Mouse (Mus musculus) hindbrain, embryonic 12.5 days (tissue): ENCODE data around the gene Scmh1. TPM values are rescaled to one million over a fixed set of nuclear protein-coding genes. Genes with fewer than 3 reads are reported as not detected.

ENCODE experiments used
- ATAC-seq: fragments of 200-750 bp; cut with Nextera tagmentation; 2 replicates; pipeline ENCODE4 v1.8.0; 2017; ENCODE audit warnings: moderate TSS enrichment; ENCODE audit not compliant: low FRiP score
- H3K27ac ChIP-seq: fragments of 300-500 bp; sonication (generic); 2 replicates; pipeline ENCODE4 v1.5.1; 2016; ENCODE audit warnings: mild to moderate bottlenecking
- H3K27me3 ChIP-seq: fragments of 300-500 bp; sonication (generic); 2 replicates; pipeline ENCODE4 v1.6.1; 2016; ENCODE audit warnings: mild to moderate bottlenecking
- H3K36me3 ChIP-seq: fragments of 300-500 bp; sonication (generic); 2 replicates; pipeline ENCODE4 v1.6.1; 2016; ENCODE audit warnings: mild to moderate bottlenecking
- H3K4me1 ChIP-seq: fragments of 300-500 bp; sonication (generic); 2 replicates; pipeline ENCODE4 v1.6.1; 2016
- H3K4me2 ChIP-seq: fragments of 300-500 bp; sonication (generic); replicated peaks from 2 replicates; pipeline ENCODE4 v1.6.1; 2016; ENCODE audit warnings: mild to moderate bottlenecking
- H3K4me3 ChIP-seq: fragments of 300-500 bp; sonication (generic); 2 replicates; pipeline ENCODE4 v1.5.1; 2016; ENCODE audit warnings: mild to moderate bottlenecking
- H3K9ac ChIP-seq: fragments of 300-500 bp; sonication (generic); 2 replicates; pipeline ENCODE4 v1.6.1; 2016; ENCODE audit warnings: mild to moderate bottlenecking, moderate library complexity
- H3K9me3 ChIP-seq: fragments of 300-500 bp; sonication (generic); replicated peaks from 2 replicates; pipeline ENCODE4 v1.6.1; 2016; ENCODE audit warnings: mild to moderate bottlenecking
- WGBS: fragments of 180-500 bp; shearing (Covaris S2); methylation state at CpG from one replicate; pipeline ENCODE4 v1.1.7; 2016; 5-methylcytosine and 5-hydroxymethylcytosine counted together
- polyA plus RNA-seq: library from polyadenylated mRNA; unstranded; fragments of >200 nt; fragmentation: Nextera tagmentation; extraction: Ambion mirVana; gene quantifications from 2 replicates; pipeline ENCODE4 v1.2.1, GENCODE M21; 2016

Gene Scmh1
- polyA plus RNA-seq, 1 experiment from 2014 or later = 79.0 TPM

- WGBS = 73% methylated on average over 3 of the region's 3 CpGs
- ATAC-seq = no peak
- no peaks in the 10 kb centered on the region for H3K36me3 ChIP-seq
- H3K9ac ChIP-seq = peak overlapping the region; percentile 99; the same call in 1 of the 2 replicates
- H3K4me1 ChIP-seq = peaks cover 14% of the 10 kb centered on the region
- H3K27ac ChIP-seq = peak overlapping the region; percentile 95; the same call in 1 of the 2 replicates
- peak overlapping the region; percentile 97 for H3K4me3 ChIP-seq
- H3K4me2 ChIP-seq = peak overlapping the region; percentile 65
- no peaks in the 10 kb centered on the region for H3K9me3 ChIP-seq
- no peaks in the 10 kb centered on the region for H3K27me3 ChIP-seq
These were observed 1.7 kb downstream of the Scmh1 start for GRCm38 (mm10) chr4:120406639-120407273.

GRCm38 (mm10) chr4:120418053-120418452 lies 13.0 kb downstream of the Scmh1 start:
- H3K4me3 ChIP-seq = no peak overlapping the region
- peaks cover 14% of the 10 kb centered on the region for H3K4me1 ChIP-seq
- no peaks in the 10 kb centered on the region for H3K27me3 ChIP-seq
- no peaks in the 10 kb centered on the region for H3K36me3 ChIP-seq
- WGBS = 85% methylated on average over 4 of the region's 4 CpGs
- H3K9me3 ChIP-seq = no peaks in the 10 kb centered on the region
- H3K27ac ChIP-seq = no peak overlapping the region
- H3K4me2 ChIP-seq = no peak overlapping the region
- no peak overlapping the region for H3K9ac ChIP-seq
- no peak for ATAC-seq

GRCm38 (mm10) chr4:120420193-120420592 lies 15.1 kb downstream of the Scmh1 start:
- no peak overlapping the region for H3K4me3 ChIP-seq
- H3K9me3 ChIP-seq = no peaks in the 10 kb centered on the region
- no peak for ATAC-seq
- no peaks in the 10 kb centered on the region for H3K27me3 ChIP-seq
- no peak overlapping the region for H3K4me2 ChIP-seq
- H3K4me1 ChIP-seq = peaks cover 14% of the 10 kb centered on the region
- H3K36me3 ChIP-seq = no peaks in the 10 kb centered on the region
- no peak overlapping the region for H3K9ac ChIP-seq
- H3K27ac ChIP-seq = no peak overlapping the region

GRCm38 (mm10) chr4:120420685-120421084 lies 15.6 kb downstream of the Scmh1 start:
- H3K27ac ChIP-seq = no peak overlapping the region
- H3K4me1 ChIP-seq = peaks cover 14% of the 10 kb centered on the region
- peak; percentile 35; the same call in 1 of the 2 replicates for ATAC-seq
- H3K9ac ChIP-seq = no peak overlapping the region
- H3K9me3 ChIP-seq = no peaks in the 10 kb centered on the region
- no peak overlapping the region for H3K4me3 ChIP-seq
- no peaks in the 10 kb centered on the region for H3K27me3 ChIP-seq
- H3K36me3 ChIP-seq = no peaks in the 10 kb centered on the region
- no peak overlapping the region for H3K4me2 ChIP-seq

GRCm38 (mm10) chr4:120430601-120431000 lies 25.5 kb downstream of the Scmh1 start:
- Histone ChIP-seq H3K9ac (no peak overlapping the region), H3K4me3 (no peak overlapping the region), H3K36me3 (no peaks in the 10 kb centered on the region), H3K4me1 (peaks cover 4% of the 10 kb centered on the region; the same call in 1 of the 2 replicates), H3K27ac (no peak overlapping the region), H3K27me3 (no peaks in the 10 kb centered on the region), H3K9me3 (no peaks in the 10 kb centered on the region), H3K4me2 (no peak overlapping the region)
- ATAC-seq = no peak

- no peaks in the 10 kb centered on the region for H3K36me3 ChIP-seq
- no peak overlapping the region for H3K4me3 ChIP-seq
- no peaks in the 10 kb centered on the region for H3K9me3 ChIP-seq
- H3K27ac ChIP-seq = no peak overlapping the region; the same call in 1 of the 2 replicates
- H3K4me1 ChIP-seq = peaks cover 4% of the 10 kb centered on the region; the same call in 1 of the 2 replicates
- H3K9ac ChIP-seq = no peak overlapping the region
- no peak for ATAC-seq
- no peaks in the 10 kb centered on the region for H3K27me3 ChIP-seq
- no peak overlapping the region for H3K4me2 ChIP-seq
- 68% methylated on average over 11 of the region's 11 CpGs for WGBS
These were observed 27.7 kb downstream of the Scmh1 start for GRCm38 (mm10) chr4:120432599-120433373.

GRCm38 (mm10) chr4:120461741-120462140 lies 56.7 kb downstream of the Scmh1 start:
- WGBS = 86% methylated on average over 4 of the region's 4 CpGs
- H3K9me3 ChIP-seq = no peaks in the 10 kb centered on the region
- no peak overlapping the region for H3K4me3 ChIP-seq
- no peaks in the 10 kb centered on the region for H3K36me3 ChIP-seq
- H3K4me1 ChIP-seq = no peaks in the 10 kb centered on the region
- no peak for ATAC-seq
- H3K4me2 ChIP-seq = no peak overlapping the region
- no peaks in the 10 kb centered on the region for H3K27me3 ChIP-seq
- H3K27ac ChIP-seq = no peak overlapping the region
- no peak overlapping the region for H3K9ac ChIP-seq

GRCm38 (mm10) chr4:120472946-120473345 lies 67.9 kb downstream of the Scmh1 start:
- no peaks in the 10 kb centered on the region for H3K4me1 ChIP-seq
- H3K27me3 ChIP-seq = no peaks in the 10 kb centered on the region
- WGBS = 91% methylated on average over 2 of the region's 2 CpGs
- peaks cover 36% of the 10 kb centered on the region for H3K36me3 ChIP-seq
- H3K27ac ChIP-seq = no peak overlapping the region
- no peak overlapping the region for H3K9ac ChIP-seq
- H3K9me3 ChIP-seq = no peaks in the 10 kb centered on the region
- ATAC-seq = no peak
- H3K4me2 ChIP-seq = no peak overlapping the region
- no peak overlapping the region for H3K4me3 ChIP-seq

- Histone ChIP-seq H3K9ac (no peak overlapping the region), H3K4me1 (no peaks in the 10 kb centered on the region), H3K27me3 (no peaks in the 10 kb centered on the region), H3K36me3 (peaks cover 20% of the 10 kb centered on the region), H3K27ac (no peak overlapping the region), H3K9me3 (no peaks in the 10 kb centered on the region), H3K4me2 (no peak overlapping the region), H3K4me3 (no peak overlapping the region)
- ATAC-seq = no peak
- WGBS = 48% methylated on average over 1 of the region's 1 CpGs
These were observed 82.6 kb downstream of the Scmh1 start for GRCm38 (mm10) chr4:120487707-120488106.

- 89% methylated on average over 1 of the region's 1 CpGs for WGBS
- no peak for ATAC-seq
- Histone ChIP-seq H3K4me1 (no peaks in the 10 kb centered on the region), H3K36me3 (peaks cover 48% of the 10 kb centered on the region), H3K4me3 (no peak overlapping the region), H3K4me2 (no peak overlapping the region), H3K27me3 (no peaks in the 10 kb centered on the region), H3K9me3 (peaks cover 4% of the 10 kb centered on the region), H3K9ac (no peak overlapping the region), H3K27ac (no peak overlapping the region)
These were observed 101.9 kb downstream of the Scmh1 start for GRCm38 (mm10) chr4:120506955-120507354.

GRCm38 (mm10) chr4:120511203-120511602 lies 106.1 kb downstream of the Scmh1 start:
- 96% methylated on average over 4 of the region's 4 CpGs for WGBS
- Histone ChIP-seq H3K4me3 (no peak overlapping the region), H3K27me3 (no peaks in the 10 kb centered on the region), H3K36me3 (peaks cover 53% of the 10 kb centered on the region), H3K9me3 (peaks cover 4% of the 10 kb centered on the region), H3K27ac (no peak overlapping the region), H3K4me2 (no peak overlapping the region), H3K4me1 (no peaks in the 10 kb centered on the region), H3K9ac (no peak overlapping the region)
- no peak for ATAC-seq

GRCm38 (mm10) chr4:120514366-120514765 lies 109.3 kb downstream of the Scmh1 start:
- Histone ChIP-seq H3K4me1 (no peaks in the 10 kb centered on the region), H3K27me3 (no peaks in the 10 kb centered on the region), H3K4me3 (no peak overlapping the region), H3K4me2 (no peak overlapping the region), H3K27ac (no peak overlapping the region), H3K9ac (no peak overlapping the region), H3K9me3 (peaks cover 2% of the 10 kb centered on the region), H3K36me3 (peaks cover 55% of the 10 kb centered on the region)
- 96% methylated on average over 2 of the region's 2 CpGs for WGBS
- no peak for ATAC-seq

- no peaks in the 10 kb centered on the region for H3K27me3 ChIP-seq
- H3K36me3 ChIP-seq = peaks cover 54% of the 10 kb centered on the region
- no peak overlapping the region for H3K4me3 ChIP-seq
- H3K9ac ChIP-seq = no peak overlapping the region
- no peak overlapping the region for H3K27ac ChIP-seq
- ATAC-seq = no peak
- WGBS = 97% methylated on average over 7 of the region's 7 CpGs
- no peaks in the 10 kb centered on the region for H3K4me1 ChIP-seq
- H3K9me3 ChIP-seq = no peaks in the 10 kb centered on the region
- no peak overlapping the region for H3K4me2 ChIP-seq
These were observed 111.4 kb downstream of the Scmh1 start for GRCm38 (mm10) chr4:120516491-120516890.
